Mouse (Mus musculus): ENCODE measurements around the gene Vps8. TPM values are rescaled to one million over a fixed set of nuclear protein-coding genes. Genes with fewer than 3 reads are reported as not detected.
A peak's percentile ranks its signal among the peaks of the same experiment; 100 is the strongest.

Gene Vps8
- 16.7 and 19.0 TPM in 2 replicates for polyA plus RNA-seq (2014; fragmentation: Nextera tagmentation; extraction: Ambion mirVana)

DNA sequence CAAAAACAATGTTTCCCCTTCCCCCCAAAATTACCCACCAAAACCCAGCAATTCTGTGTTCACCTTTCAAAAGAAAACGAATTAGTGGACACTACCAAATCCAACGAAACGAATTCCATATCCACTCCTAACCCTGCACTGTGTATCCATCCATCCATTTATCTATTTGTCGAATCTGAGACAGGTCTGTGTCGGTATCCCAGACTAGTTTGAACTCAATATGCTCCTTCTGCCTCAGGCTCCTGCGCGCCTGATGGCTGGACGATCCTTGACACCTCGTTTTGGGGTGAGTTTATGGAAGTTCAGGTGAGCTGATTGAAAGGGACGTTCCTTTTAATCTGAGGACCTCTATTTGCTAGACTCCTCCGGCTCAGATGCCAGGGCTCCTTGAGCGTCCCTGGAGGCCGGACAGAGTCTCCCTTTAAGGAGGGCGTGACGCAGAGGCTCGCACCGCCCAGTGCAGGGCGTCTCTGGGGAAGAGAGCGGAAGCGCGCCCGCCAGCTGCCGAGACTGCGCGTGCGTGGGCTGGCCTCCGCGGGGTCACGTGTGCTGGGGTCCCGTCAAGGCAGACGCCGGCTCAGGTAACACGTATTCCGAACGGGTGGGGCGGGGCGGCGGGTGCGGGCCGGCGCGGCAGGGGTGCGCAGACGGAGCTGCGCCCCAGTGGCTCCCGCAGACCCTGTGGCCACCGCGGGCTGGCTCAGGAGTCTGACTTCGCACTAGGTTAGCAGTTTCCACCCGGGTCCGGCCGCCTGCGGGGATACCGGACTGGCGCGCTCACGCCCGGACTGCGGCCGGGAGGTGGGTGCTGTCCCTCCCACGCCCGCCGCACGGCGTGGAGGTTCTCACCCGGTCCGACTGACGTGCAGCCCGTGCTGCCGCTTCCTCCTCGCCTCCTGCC lies at the start of gene Vps8:
TSS of gene Vps8 (plus strand) at position 474 of the 901 bp plus-strand sequence.
- Histone ChIP-seq H3K9me3 (replicated peaks; ENCODE audit: control insufficient read depth, low read length) (no peaks in the 10 kb centered on the region), H3K27me3 (ENCODE audit: control insufficient read depth, insufficient read depth, low read length) (no peaks in the 10 kb centered on the region), H3K4me2 (ENCODE audit: low read depth, low read length) (peak within 1 kb of the TSS; percentile 93), H3K9ac (replicated peaks; ENCODE audit: low read length) (peak within 1 kb of the TSS; percentile 81), H3K4me3 (ENCODE audit: low read depth, low read length) (peak within 1 kb of the TSS; percentile 74), H3K27ac (replicated peaks; ENCODE audit: low read depth, low read length) (peak within 1 kb of the TSS; percentile 79), H3K4me1 (ENCODE audit: control insufficient read depth, insufficient read depth, low read length) (no peaks in the 10 kb centered on the region; the same call in 1 of the 2 replicates), H3K36me3 (replicated peaks; ENCODE audit: control insufficient read depth, insufficient read depth, low read depth, low read length) (no peaks in the 10 kb centered on the region)
- ATAC-seq (replicated peaks; ENCODE audit: insufficient number of reproducible peaks, low FRiP score, low TSS enrichment, low read depth) (peak; percentile 95), DNase-seq (ENCODE audit: low spot score) (peak; percentile 96)
- WGBS, result 1% methylated on average over 70 of the region's 71 CpGs

DNA sequence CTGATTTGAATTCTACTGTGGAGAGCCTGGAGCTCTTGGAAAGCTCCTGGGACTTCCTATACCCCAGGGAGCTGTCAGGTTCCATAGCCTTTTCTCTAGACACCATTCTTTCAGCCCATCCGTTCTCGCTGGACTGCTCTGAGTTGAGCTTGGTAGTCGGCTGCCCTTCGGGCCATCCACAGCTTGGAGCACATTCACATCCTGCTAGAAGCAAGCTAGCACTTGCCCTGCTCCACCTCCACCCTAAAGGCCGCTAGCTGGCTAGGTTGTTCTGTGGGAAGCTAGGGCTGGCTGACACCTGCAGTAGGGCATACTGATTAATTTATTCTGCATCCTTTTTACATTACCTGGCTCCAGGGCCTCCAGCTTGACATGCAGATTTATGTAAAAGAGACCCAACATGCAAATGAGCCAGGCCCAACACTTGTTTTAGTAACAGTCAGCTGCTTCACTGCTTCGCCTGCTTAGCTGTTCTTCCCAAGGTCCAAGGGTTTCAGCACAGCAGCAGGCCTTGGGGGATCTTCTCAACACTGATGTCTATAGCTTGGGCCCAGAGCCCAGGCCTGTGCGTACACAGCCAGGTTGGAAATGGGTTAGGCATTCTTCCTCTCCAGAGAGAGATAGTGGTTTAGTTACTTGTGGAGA lies 49.5 kb upstream of the Vps8 start:
- no peak overlapping the region for H3K9ac ChIP-seq (replicated peaks; ENCODE audit: low read length)
- no peaks in the 10 kb centered on the region for H3K36me3 ChIP-seq (replicated peaks; ENCODE audit: control insufficient read depth, insufficient read depth, low read depth, low read length)
- no peaks in the 10 kb centered on the region for H3K9me3 ChIP-seq (replicated peaks; ENCODE audit: control insufficient read depth, low read length)
- no peak overlapping the region for H3K27ac ChIP-seq (replicated peaks; ENCODE audit: low read depth, low read length)
- no peak for DNase-seq (ENCODE audit: low spot score)
- no peak overlapping the region for H3K4me2 ChIP-seq (ENCODE audit: low read depth, low read length)
- ATAC-seq (replicated peaks; ENCODE audit: insufficient number of reproducible peaks, low FRiP score, low TSS enrichment, low read depth), result no peak
- H3K27me3 ChIP-seq (ENCODE audit: control insufficient read depth, insufficient read depth, low read length), result no peaks in the 10 kb centered on the region
- 68% methylated on average over 7 of the region's 7 CpGs for WGBS
- H3K4me1 ChIP-seq (ENCODE audit: control insufficient read depth, insufficient read depth, low read length), result peaks cover 9% of the 10 kb centered on the region
- no peak overlapping the region for H3K4me3 ChIP-seq (ENCODE audit: low read depth, low read length)

GRCm38 (mm10) chr16:21374067-21374466 lies 48.9 kb upstream of the Vps8 start:
- ATAC-seq (replicated peaks; ENCODE audit: insufficient number of reproducible peaks, low FRiP score, low TSS enrichment, low read depth) (no peak), DNase-seq (ENCODE audit: low spot score) (no peak)
- H3K4me1 ChIP-seq (ENCODE audit: control insufficient read depth, insufficient read depth, low read length), result peaks cover 11% of the 10 kb centered on the region
- H3K9me3 ChIP-seq (replicated peaks; ENCODE audit: control insufficient read depth, low read length), result no peaks in the 10 kb centered on the region
- no peak overlapping the region for H3K4me3 ChIP-seq (ENCODE audit: low read depth, low read length)
- no peaks in the 10 kb centered on the region for H3K36me3 ChIP-seq (replicated peaks; ENCODE audit: control insufficient read depth, insufficient read depth, low read depth, low read length)
- WGBS, result 79% methylated on average over 3 of the region's 6 CpGs
- no peak overlapping the region for H3K4me2 ChIP-seq (ENCODE audit: low read depth, low read length)
- H3K27me3 ChIP-seq (ENCODE audit: control insufficient read depth, insufficient read depth, low read length), result no peaks in the 10 kb centered on the region
- H3K9ac ChIP-seq (replicated peaks; ENCODE audit: low read length), result no peak overlapping the region
- no peak overlapping the region for H3K27ac ChIP-seq (replicated peaks; ENCODE audit: low read depth, low read length)

DNA sequence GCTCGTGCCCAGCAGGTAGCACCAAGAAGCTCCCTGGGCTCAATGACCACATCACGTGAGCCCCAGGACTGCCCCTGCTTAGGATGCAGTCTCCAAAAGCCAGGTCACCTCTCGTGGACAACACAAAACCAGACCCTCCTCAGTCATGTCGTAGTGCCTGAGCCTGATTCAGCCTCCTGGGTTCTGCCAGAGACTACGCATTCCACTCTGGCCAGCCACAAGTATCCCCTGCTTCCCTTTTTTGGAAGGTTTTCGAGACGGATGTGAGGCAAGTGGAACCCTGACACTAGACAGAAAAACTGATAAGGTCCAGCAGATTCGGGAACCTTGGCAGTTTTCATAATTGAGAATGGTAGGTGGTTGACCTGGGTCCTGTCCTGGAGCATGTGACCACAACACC lies 47.8 kb upstream of the Vps8 start:
- H3K36me3 ChIP-seq (replicated peaks; ENCODE audit: control insufficient read depth, insufficient read depth, low read depth, low read length), result no peaks in the 10 kb centered on the region
- no peaks in the 10 kb centered on the region for H3K27me3 ChIP-seq (ENCODE audit: control insufficient read depth, insufficient read depth, low read length)
- DNase-seq (ENCODE audit: low spot score) (no peak), ATAC-seq (replicated peaks; ENCODE audit: insufficient number of reproducible peaks, low FRiP score, low TSS enrichment, low read depth) (no peak)
- no peaks in the 10 kb centered on the region for H3K9me3 ChIP-seq (replicated peaks; ENCODE audit: control insufficient read depth, low read length)
- WGBS, result 93% methylated on average over 8 of the region's 8 CpGs
- H3K4me3 ChIP-seq (ENCODE audit: low read depth, low read length), result no peak overlapping the region
- no peak overlapping the region for H3K9ac ChIP-seq (replicated peaks; ENCODE audit: low read length)
- H3K27ac ChIP-seq (replicated peaks; ENCODE audit: low read depth, low read length), result no peak overlapping the region
- no peak overlapping the region for H3K4me2 ChIP-seq (ENCODE audit: low read depth, low read length)
- H3K4me1 ChIP-seq (ENCODE audit: control insufficient read depth, insufficient read depth, low read length), result peaks cover 11% of the 10 kb centered on the region

- Histone ChIP-seq H3K4me3 (ENCODE audit: low read depth, low read length) (no peak overlapping the region), H3K27ac (replicated peaks; ENCODE audit: low read depth, low read length) (peak overlapping the region; percentile 81), H3K36me3 (replicated peaks; ENCODE audit: control insufficient read depth, insufficient read depth, low read depth, low read length) (no peaks in the 10 kb centered on the region), H3K9ac (replicated peaks; ENCODE audit: low read length) (no peak overlapping the region), H3K27me3 (ENCODE audit: control insufficient read depth, insufficient read depth, low read length) (no peaks in the 10 kb centered on the region), H3K4me1 (ENCODE audit: control insufficient read depth, insufficient read depth, low read length) (peaks cover 11% of the 10 kb centered on the region), H3K9me3 (replicated peaks; ENCODE audit: control insufficient read depth, low read length) (no peaks in the 10 kb centered on the region), H3K4me2 (ENCODE audit: low read depth, low read length) (no peak overlapping the region)
- WGBS, result 90% methylated on average over 8 of the region's 8 CpGs
- ATAC-seq (replicated peaks; ENCODE audit: insufficient number of reproducible peaks, low FRiP score, low TSS enrichment, low read depth) (no peak), DNase-seq (ENCODE audit: low spot score) (no peak)
These were observed 46.6 kb upstream of the Vps8 start for GRCm38 (mm10) chr16:21376316-21376715.

DNA sequence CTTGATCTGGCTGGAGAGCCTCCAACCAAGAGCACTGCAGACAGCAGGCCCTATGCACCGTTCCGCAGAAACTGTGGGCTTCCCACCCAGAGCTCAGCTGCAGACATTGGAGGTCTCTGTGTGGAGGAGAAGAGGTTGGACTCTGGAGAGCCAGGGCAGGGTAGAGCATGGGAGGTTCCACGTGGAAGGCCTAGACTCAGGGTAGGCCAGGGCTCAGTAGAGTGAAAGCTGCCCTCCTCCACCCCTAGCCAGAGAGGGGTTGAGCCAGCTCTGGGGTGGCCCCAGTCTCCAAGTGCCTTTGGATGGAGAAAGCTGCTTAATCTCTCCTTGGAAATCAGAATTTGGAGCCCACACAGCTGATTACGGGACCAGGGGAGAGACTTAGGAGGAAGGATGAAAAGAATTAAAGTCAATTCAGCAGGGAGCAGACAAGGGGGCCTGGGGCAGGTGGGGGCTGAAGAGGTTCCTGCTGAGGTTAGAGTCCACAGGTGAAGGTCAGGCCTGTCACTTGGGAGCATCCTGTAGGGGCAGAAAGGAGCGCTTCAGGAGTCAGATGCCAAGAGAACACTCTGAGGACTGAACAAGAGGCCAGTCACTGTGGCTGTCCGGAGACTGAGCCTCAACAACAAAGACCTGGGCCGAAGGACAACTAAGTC lies 45.8 kb upstream of the Vps8 start:
- Histone ChIP-seq H3K9ac (replicated peaks; ENCODE audit: low read length) (peak overlapping the region; percentile 40), H3K36me3 (replicated peaks; ENCODE audit: control insufficient read depth, insufficient read depth, low read depth, low read length) (no peaks in the 10 kb centered on the region), H3K27me3 (ENCODE audit: control insufficient read depth, insufficient read depth, low read length) (no peaks in the 10 kb centered on the region), H3K9me3 (replicated peaks; ENCODE audit: control insufficient read depth, low read length) (no peaks in the 10 kb centered on the region), H3K4me3 (ENCODE audit: low read depth, low read length) (no peak overlapping the region), H3K4me1 (ENCODE audit: control insufficient read depth, insufficient read depth, low read length) (peaks cover 11% of the 10 kb centered on the region), H3K4me2 (ENCODE audit: low read depth, low read length) (no peak overlapping the region), H3K27ac (replicated peaks; ENCODE audit: low read depth, low read length) (peak overlapping the region; percentile 81)
- 35% methylated on average over 7 of the region's 7 CpGs for WGBS
- ATAC-seq (replicated peaks; ENCODE audit: insufficient number of reproducible peaks, low FRiP score, low TSS enrichment, low read depth), result no peak
- no peak for DNase-seq (ENCODE audit: low spot score)

GRCm38 (mm10) chr16:21377605-21377968 lies 45.3 kb upstream of the Vps8 start:
- Histone ChIP-seq H3K9me3 (replicated peaks; ENCODE audit: control insufficient read depth, low read length) (no peaks in the 10 kb centered on the region), H3K4me3 (ENCODE audit: low read depth, low read length) (no peak overlapping the region), H3K4me2 (ENCODE audit: low read depth, low read length) (no peak overlapping the region), H3K4me1 (ENCODE audit: control insufficient read depth, insufficient read depth, low read length) (peaks cover 14% of the 10 kb centered on the region), H3K9ac (replicated peaks; ENCODE audit: low read length) (no peak overlapping the region), H3K36me3 (replicated peaks; ENCODE audit: control insufficient read depth, insufficient read depth, low read depth, low read length) (no peaks in the 10 kb centered on the region), H3K27ac (replicated peaks; ENCODE audit: low read depth, low read length) (peak overlapping the region; percentile 81), H3K27me3 (ENCODE audit: control insufficient read depth, insufficient read depth, low read length) (no peaks in the 10 kb centered on the region)
- DNase-seq (ENCODE audit: low spot score), result peak; percentile 79
- ATAC-seq (replicated peaks; ENCODE audit: insufficient number of reproducible peaks, low FRiP score, low TSS enrichment, low read depth), result 0 out of 2 replicates have a peak, but pooled peaks have one; percentile 46
- 20% methylated on average over 4 of the region's 4 CpGs for WGBS

Measured in embryonic facial prominence, embryonic 11.5 days (tissue).